Comparison of ENCODE assay signal across 17 mouse cellular contexts in the genomic region with DNA sequence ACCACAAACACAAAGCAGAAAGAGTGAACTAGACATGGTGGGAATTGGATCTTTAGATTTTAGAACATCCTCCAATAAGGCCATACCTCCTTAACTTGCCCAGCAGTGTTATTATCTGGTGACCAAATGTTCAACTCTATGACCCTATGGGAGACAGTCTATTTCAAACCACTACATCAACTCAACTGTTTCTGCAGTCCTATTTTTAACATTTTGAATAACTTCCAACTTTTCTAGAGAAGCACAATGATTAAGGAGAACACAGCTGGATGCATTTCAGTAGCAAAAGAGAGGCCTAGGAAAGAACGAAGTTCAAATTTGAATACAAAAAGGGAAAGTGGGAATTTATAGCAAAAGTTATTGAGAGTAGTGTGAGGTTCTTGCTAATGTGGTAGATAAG.
"Had no signal": no experiment of that assay in that cellular context is flagged by ENCODE, and none has a peak within 500 bp of the region (broad histone marks: within the 10 kb centered on the region; RNA-seq: fewer than 3 reads in every experiment).

No protein-coding gene starts in this region.

- H3K9ac ChIP-seq: limb, embryonic 12.5 days; liver, embryonic 13.5 days; liver, postnatal 0 days; midbrain, embryonic 12.5 days; neural tube, embryonic 13.5 days; stomach, embryonic 15.5 days had no signal

- H3K4me1 ChIP-seq: midbrain, embryonic 12.5 days; stomach, embryonic 15.5 days had no signal

- H3K9me3 ChIP-seq: liver, embryonic 13.5 days; stomach, embryonic 15.5 days had no signal

- ATAC-seq: liver, postnatal 0 days; midbrain, embryonic 16.5 days had no signal

- H3K27me3 ChIP-seq: limb, embryonic 12.5 days; liver, embryonic 13.5 days; megakaryocyte, embryonic 14.5 days; midbrain, embryonic 12.5 days; neural tube, embryonic 13.5 days; stomach, embryonic 15.5 days had no signal

- H3K27ac ChIP-seq: layer of hippocampus, adult 2 months; limb, embryonic 12.5 days; liver, embryonic 13.5 days; macrophage; midbrain, embryonic 12.5 days; neural tube, embryonic 13.5 days; stomach, embryonic 15.5 days had no signal

- H3K4me2 ChIP-seq: limb, embryonic 12.5 days; liver, embryonic 13.5 days; midbrain, embryonic 12.5 days; neural tube, embryonic 13.5 days; stomach, embryonic 15.5 days had no signal

- DNase-seq: kidney, postnatal 10 days; kidney, postnatal 4 days; liver; liver, embryonic 13.5 days; liver, postnatal 0 days; lung, postnatal 10 days; right cerebral cortex, postnatal 14 days; thymus, adult 2 months; thymus, postnatal 36 days had no signal

- H3K36me3 ChIP-seq: limb, embryonic 12.5 days; liver, embryonic 13.5 days; midbrain, embryonic 12.5 days; neural tube, embryonic 13.5 days; stomach, embryonic 15.5 days had no signal

- H3K4me3 ChIP-seq: layer of hippocampus, adult 2 months; limb, embryonic 12.5 days; liver, embryonic 13.5 days; megakaryocyte, embryonic 14.5 days; midbrain, embryonic 12.5 days; neural tube, embryonic 13.5 days; stomach, embryonic 15.5 days had no signal
